Mouse (Mus musculus) ES-Bruce4 (cell line): ENCODE measurements at regions not wholly inside any gene's neighbourhood (a gene's known extent, or its start where the extent isn't known, plus 50 kb on each side); places are given as distances from the start of the nearest gene placed in this dataset.

ENCODE experiments used
- H3K27ac ChIP-seq: 2 replicates; pipeline ENCODE4 v1.5.1; 2012; ENCODE audit warnings: low read length, inconsistent platforms; ENCODE audit not compliant: insufficient read depth
- H3K27me3 ChIP-seq: 2 replicates; pipeline ENCODE4 v1.6.1; 2012; ENCODE audit warnings: mild to moderate bottlenecking, low read length, inconsistent platforms; ENCODE audit not compliant: control insufficient read depth, poor library complexity, insufficient read depth, severe bottlenecking
- H3K36me3 ChIP-seq: 2 replicates; pipeline ENCODE4 v1.6.1; 2012; ENCODE audit warnings: inconsistent platforms, mild to moderate bottlenecking, low read length, moderate library complexity; ENCODE audit not compliant: control insufficient read depth, poor library complexity, insufficient read depth, severe bottlenecking
- H3K4me1 ChIP-seq: one replicate; pipeline ENCODE4 v1.8.1; 2011; ENCODE audit warnings: low read length; ENCODE audit not compliant: control insufficient read depth, insufficient read depth
- H3K4me3 ChIP-seq: 2 replicates; pipeline ENCODE4 v1.5.1; 2011; ENCODE audit warnings: low read depth, mild to moderate bottlenecking, low read length
- H3K9ac ChIP-seq: 2 replicates; pipeline ENCODE4 v1.6.1; 2012; ENCODE audit warnings: low read depth, mild to moderate bottlenecking, inconsistent platforms; ENCODE audit not compliant: poor library complexity, severe bottlenecking
- H3K9me3 ChIP-seq: replicated peaks from 2 replicates; pipeline ENCODE4 v1.6.1; 2012; ENCODE audit warnings: mild to moderate bottlenecking, low read length, inconsistent platforms; ENCODE audit not compliant: control insufficient read depth, poor library complexity, insufficient read depth, severe bottlenecking
- CTCF ChIP-seq: IDR thresholded peaks from one replicate; pipeline ENCODE4 v1.8.1; 2011; ENCODE audit warnings: low read depth, low read length
- EP300 ChIP-seq: IDR thresholded peaks from 2 replicates; pipeline ENCODE4 v1.6.1; 2011; ENCODE audit warnings: low read depth, low read length; ENCODE audit not compliant: insufficient read depth
- POLR2A ChIP-seq: IDR thresholded peaks from one replicate; pipeline ENCODE4 v1.8.1; 2011; ENCODE audit warnings: low read length; ENCODE audit not compliant: insufficient read depth

DNA sequence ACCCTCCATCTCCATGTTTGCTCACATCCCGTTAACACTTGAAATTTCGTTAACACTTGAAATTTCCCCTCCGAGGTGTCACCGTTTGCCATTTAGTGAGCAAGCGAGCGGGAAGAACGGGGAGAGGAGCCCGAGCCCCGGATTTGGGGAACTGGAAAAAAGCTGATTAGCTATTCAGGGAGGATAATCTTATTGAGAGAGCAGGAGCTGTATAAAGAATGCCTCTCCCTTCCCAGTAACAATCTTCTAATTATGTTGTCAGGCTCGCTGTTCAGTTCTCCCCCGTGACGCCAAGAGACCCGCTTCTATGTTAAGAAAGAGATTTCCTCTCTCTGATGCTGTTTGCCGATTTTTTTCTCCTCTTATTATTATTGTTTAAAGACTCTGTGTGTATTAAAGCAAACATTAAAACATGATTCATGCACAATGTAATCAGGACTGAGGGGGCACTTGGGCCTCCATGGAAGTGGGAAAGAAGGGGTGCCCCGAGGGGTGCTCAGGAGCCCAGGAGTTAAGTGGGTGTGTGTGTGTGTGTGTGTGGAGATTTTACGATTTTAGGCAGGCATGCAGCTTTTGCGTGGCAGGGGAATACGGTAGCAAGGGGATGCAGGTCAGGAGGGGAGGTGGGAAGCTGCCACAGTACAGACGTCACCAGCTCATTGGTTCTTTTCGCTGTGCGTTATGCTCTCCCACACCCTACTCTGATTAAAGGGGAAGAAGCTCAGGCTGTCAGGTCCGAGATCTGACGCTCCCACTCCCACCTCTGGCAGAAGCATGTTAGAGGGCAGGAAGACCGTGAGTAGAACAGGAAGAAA, 64.2 kb upstream of the A230072I06Rik start:
- H3K27me3 ChIP-seq = no peaks in the 10 kb centered on the region
- no peaks in the 10 kb centered on the region for H3K36me3 ChIP-seq
- no peaks in the 10 kb centered on the region for H3K4me1 ChIP-seq
- TF ChIP-seq EP300 = no peak
- TF ChIP-seq POLR2A = no peak
- no peak for TF ChIP-seq CTCF
- no peak overlapping the region for H3K27ac ChIP-seq
- H3K4me3 ChIP-seq = no peak overlapping the region
- H3K9me3 ChIP-seq = no peaks in the 10 kb centered on the region
- H3K9ac ChIP-seq = no peak overlapping the region

DNA sequence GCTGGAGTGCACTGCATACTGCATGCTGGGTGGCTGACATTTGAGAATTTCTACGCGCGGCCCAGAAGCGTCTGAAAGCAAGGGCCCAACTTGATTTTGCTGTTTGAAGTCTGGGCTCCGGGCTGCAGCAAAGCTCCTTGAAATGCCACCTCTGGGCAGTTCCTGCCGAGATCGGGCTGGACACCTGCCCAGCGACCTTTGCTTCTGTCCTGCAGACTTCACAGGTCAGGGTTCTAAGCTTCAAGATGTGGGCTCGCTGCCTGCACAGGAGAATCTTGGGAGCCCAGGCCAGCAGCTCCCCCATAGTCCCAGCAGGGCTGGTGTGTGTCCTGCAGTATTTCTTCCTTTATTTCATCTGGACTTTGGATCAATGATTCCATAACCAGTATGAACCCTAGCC, 57.1 kb upstream of the A230072I06Rik start:
- Histone ChIP-seq H3K27ac (no peak overlapping the region), H3K9ac (no peak overlapping the region), H3K4me1 (no peaks in the 10 kb centered on the region), H3K9me3 (no peaks in the 10 kb centered on the region), H3K36me3 (no peaks in the 10 kb centered on the region), H3K4me3 (no peak overlapping the region), H3K27me3 (no peaks in the 10 kb centered on the region)
- TF ChIP-seq EP300 (no peak), POLR2A (no peak), CTCF (no peak)

DNA sequence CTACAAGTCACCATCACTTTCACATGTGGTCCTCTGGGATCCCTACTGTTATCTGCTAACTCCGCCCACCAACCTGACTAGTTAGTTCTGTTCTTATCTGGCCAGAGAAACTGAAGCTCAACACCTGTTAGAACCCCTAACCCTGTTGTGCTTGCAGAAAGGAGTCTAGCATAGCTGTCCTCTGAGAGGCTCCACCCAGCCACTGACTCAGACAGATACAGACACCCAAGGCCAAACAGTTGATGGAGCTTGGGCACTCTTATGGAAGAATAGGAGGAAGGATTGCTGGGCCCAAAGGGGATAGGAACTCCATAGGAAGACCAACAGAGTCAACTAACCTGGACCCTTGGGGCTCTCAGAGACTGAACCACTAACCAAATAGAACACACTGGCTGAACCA, 55.2 kb upstream of the A230072I06Rik start:
- no peak for TF ChIP-seq CTCF
- no peak for TF ChIP-seq POLR2A
- TF ChIP-seq EP300 = no peak
- no peaks in the 10 kb centered on the region for H3K4me1 ChIP-seq
- no peak overlapping the region for H3K4me3 ChIP-seq
- H3K9ac ChIP-seq = no peak overlapping the region
- H3K27me3 ChIP-seq = no peaks in the 10 kb centered on the region
- no peaks in the 10 kb centered on the region for H3K36me3 ChIP-seq
- no peaks in the 10 kb centered on the region for H3K9me3 ChIP-seq
- H3K27ac ChIP-seq = no peak overlapping the region
